9 mouse cellular contexts compared by ENCODE assay signal in genomic region chr7:79792635-79793421, GRCm38 (mm10). TPM values are rescaled to one million over a fixed set of nuclear protein-coding genes. Genes with fewer than 3 reads are reported as not detected.
A peak's percentile ranks its signal among the peaks of the same experiment; 100 is the strongest.
DNase-seq lines count a peak whose midpoint lies in the region; ATAC-seq and TF ChIP-seq lines count a peak whose summit lies in the region.
"Had no signal": no experiment of that assay in that cellular context is flagged by ENCODE, and none has a peak within 500 bp of the region (broad histone marks: within the 10 kb centered on the region; RNA-seq: fewer than 3 reads in every experiment).

No protein-coding gene starts in this region.

- peak; percentile 17 to 33 for DNase-seq in layer of hippocampus, postnatal 14 days (ENCODE audit: low spot score in 2 of 2)
- no peak for DNase-seq in layer of hippocampus, adult 9-10 months (ENCODE audit: low spot score)
- peak; percentile 80 for DNase-seq in ZHBTc4 (ENCODE audit: low read depth, low spot score)

- no peaks in the 10 kb centered on the region for H3K4me1 ChIP-seq in embryonic fibroblast, embryonic 13.5 days (ENCODE audit: control insufficient read depth, insufficient read depth, low read length)
- peaks cover 14% of the 10 kb centered on the region for H3K4me1 ChIP-seq in hindbrain, embryonic 13.5 days (replicated peaks)
- H3K4me1 ChIP-seq in liver, embryonic 12.5 days: peaks cover 13% of the 10 kb centered on the region
- peaks cover 15% of the 10 kb centered on the region for H3K4me1 ChIP-seq in neural tube, embryonic 13.5 days (replicated peaks)

- no peaks in the 10 kb centered on the region for H3K36me3 ChIP-seq in hindbrain, embryonic 13.5 days
- no peaks in the 10 kb centered on the region for H3K36me3 ChIP-seq in liver, embryonic 12.5 days
- H3K36me3 ChIP-seq in neural tube, embryonic 13.5 days: no peaks in the 10 kb centered on the region

- peaks cover 74% of the 10 kb centered on the region for H3K27me3 ChIP-seq in hindbrain, embryonic 13.5 days
- H3K27me3 ChIP-seq in liver, embryonic 12.5 days (replicated peaks): peaks cover 93% of the 10 kb centered on the region
- peaks cover 68% of the 10 kb centered on the region for H3K27me3 ChIP-seq in neural tube, embryonic 13.5 days

- 2% methylated on average over 80 of the region's 80 CpGs for WGBS in hindbrain, embryonic 13.5 days
- 3% methylated on average over 80 of the region's 80 CpGs for WGBS in liver, embryonic 12.5 days (ENCODE audit: insufficient replicate concordance)
- WGBS in neural tube, embryonic 13.5 days: 1% methylated on average over 71 of the region's 80 CpGs

- TF ChIP-seq POLR2A in embryonic fibroblast, embryonic 13.5 days (IDR thresholded peaks at IDR 0.05; ENCODE audit: low read depth, low read length): no peak

- no peaks in the 10 kb centered on the region for H3K9me3 ChIP-seq in hindbrain, embryonic 13.5 days
- H3K9me3 ChIP-seq in liver, embryonic 12.5 days (replicated peaks): no peaks in the 10 kb centered on the region
- H3K9me3 ChIP-seq in neural tube, embryonic 13.5 days: no peaks in the 10 kb centered on the region

- ATAC-seq in hindbrain, embryonic 13.5 days (ENCODE audit: low FRiP score): peak; percentile 41; the same call in 1 of the 2 replicates
- no peak for ATAC-seq in liver, embryonic 12.5 days
- ATAC-seq in neural tube, embryonic 13.5 days (ENCODE audit: low read depth): peak; percentile 57
- ATAC-seq in inflammation-experienced regulatory T-cells, adult 6 months: no peak

- peak overlapping the region; percentile 64 for H3K9ac ChIP-seq in hindbrain, embryonic 13.5 days
- H3K9ac ChIP-seq in liver, embryonic 12.5 days: peak overlapping the region; percentile 22; the same call in 1 of the 2 replicates
- H3K9ac ChIP-seq in neural tube, embryonic 13.5 days: peak overlapping the region; percentile 65

- peak overlapping the region; percentile 76 for H3K4me2 ChIP-seq in hindbrain, embryonic 13.5 days
- peak overlapping the region; percentile 67 for H3K4me2 ChIP-seq in liver, embryonic 12.5 days
- H3K4me2 ChIP-seq in neural tube, embryonic 13.5 days: peak overlapping the region; percentile 73

- TF ChIP-seq CTCF in embryonic fibroblast, embryonic 13.5 days (IDR thresholded peaks at IDR 0.05; ENCODE audit: borderline replicate concordance, insufficient read depth, low read length): peak; percentile 84

- H3K27ac ChIP-seq in embryonic fibroblast, embryonic 13.5 days (ENCODE audit: insufficient read depth, low read length): no peak overlapping the region
- no peak overlapping the region for H3K27ac ChIP-seq in hindbrain, embryonic 13.5 days
- H3K27ac ChIP-seq in liver, embryonic 12.5 days: no peak overlapping the region
- H3K27ac ChIP-seq in neural tube, embryonic 13.5 days (replicated peaks): no peak overlapping the region

- peak overlapping the region; percentile 27 for H3K4me3 ChIP-seq in embryonic fibroblast, embryonic 13.5 days (ENCODE audit: insufficient read depth, low read length)
- H3K4me3 ChIP-seq in hindbrain, embryonic 13.5 days: peak overlapping the region; percentile 48
- H3K4me3 ChIP-seq in liver, embryonic 12.5 days: peak overlapping the region; percentile 44
- peak overlapping the region; percentile 45 for H3K4me3 ChIP-seq in neural tube, embryonic 13.5 days

RNA-seq across cellular contexts. Expression of gene Mesp1, which starts 0.8 kb away (rescaled TPM):
- under 1 TPM; 0.60 TPM for total RNA-seq in layer of hippocampus, postnatal 14 days (2021)
- polyA plus RNA-seq in embryonic fibroblast, embryonic 13.5 days (2011; ENCODE audit: insufficient read length, low read depth, missing spikeins): not detected in 2 replicates
- polyA plus RNA-seq in hindbrain, embryonic 13.5 days (2015; fragmentation: Nextera tagmentation; extraction: Ambion mirVana): not detected in 2 replicates
- polyA plus RNA-seq in liver, embryonic 12.5 days (2016; fragmentation: Nextera tagmentation; extraction: Ambion mirVana): 0.10 TPM in 1 of 2 replicates, not detected in the other
- not detected in 2 replicates for polyA plus RNA-seq in neural tube, embryonic 13.5 days (2015; fragmentation: Nextera tagmentation; extraction: Ambion mirVana)
- not detected for polyA plus RNA-seq in inflammation-experienced regulatory T-cells, adult 6 months (2017; shearing (Covaris generic))
- total RNA-seq: neutrophil, adult 5-6 weeks had no signal

RNA-seq across cellular contexts. Expression of gene Mesp2, which starts 17.7 kb away (rescaled TPM):
- 1 to 10 TPM; 1.2 to 1.9 TPM for total RNA-seq in layer of hippocampus, postnatal 14 days (2021)
- polyA plus RNA-seq in embryonic fibroblast, embryonic 13.5 days (2011; ENCODE audit: insufficient read length, low read depth, missing spikeins): not detected in 2 replicates
- 0.74 and 0.93 TPM in 2 replicates for polyA plus RNA-seq in hindbrain, embryonic 13.5 days (2015; fragmentation: Nextera tagmentation; extraction: Ambion mirVana)
- polyA plus RNA-seq in liver, embryonic 12.5 days (2016; fragmentation: Nextera tagmentation; extraction: Ambion mirVana): 0.06 TPM in 2 replicates
- polyA plus RNA-seq in neural tube, embryonic 13.5 days (2015; fragmentation: Nextera tagmentation; extraction: Ambion mirVana): 0.96 and 1.0 TPM in 2 replicates
- polyA plus RNA-seq in inflammation-experienced regulatory T-cells, adult 6 months (2017; shearing (Covaris generic)): under 1 TPM in 2 of 3 experiments, not detected in 1; 0.24 to 0.29 TPM
- total RNA-seq: neutrophil, adult 5-6 weeks had no signal

RNA-seq across cellular contexts. Expression of gene Wdr93, which starts 49.9 kb away (rescaled TPM):
- under 1 TPM; 0.17 to 0.60 TPM for total RNA-seq in layer of hippocampus, postnatal 14 days (2021)
- not detected in 2 replicates for polyA plus RNA-seq in embryonic fibroblast, embryonic 13.5 days (2011; ENCODE audit: insufficient read length, low read depth, missing spikeins)
- 0.47 and 0.65 TPM in 2 replicates for polyA plus RNA-seq in hindbrain, embryonic 13.5 days (2015; fragmentation: Nextera tagmentation; extraction: Ambion mirVana)
- 0.07 and 0.11 TPM in 2 replicates for polyA plus RNA-seq in liver, embryonic 12.5 days (2016; fragmentation: Nextera tagmentation; extraction: Ambion mirVana)
- 0.17 TPM in 1 of 2 replicates, not detected in the other for polyA plus RNA-seq in neural tube, embryonic 13.5 days (2015; fragmentation: Nextera tagmentation; extraction: Ambion mirVana)
- polyA plus RNA-seq in inflammation-experienced regulatory T-cells, adult 6 months (2017; shearing (Covaris generic)): under 1 TPM in 1 of 3 experiments, not detected in 2; 0.25 TPM
- total RNA-seq: neutrophil, adult 5-6 weeks had no signal

RNA-seq across cellular contexts. Expression of gene Pex11a, which starts 49.9 kb away (rescaled TPM):
- 10 to 100 TPM; 11.0 to 14.3 TPM for total RNA-seq in layer of hippocampus, postnatal 14 days (2021)
- polyA plus RNA-seq in embryonic fibroblast, embryonic 13.5 days (2011; ENCODE audit: insufficient read length, low read depth, missing spikeins): 3.2 and 7.3 TPM in 2 replicates
- 10.9 and 14.6 TPM in 2 replicates for polyA plus RNA-seq in hindbrain, embryonic 13.5 days (2015; fragmentation: Nextera tagmentation; extraction: Ambion mirVana)
- 1.3 TPM in 2 replicates for polyA plus RNA-seq in liver, embryonic 12.5 days (2016; fragmentation: Nextera tagmentation; extraction: Ambion mirVana)
- 11.3 and 12.0 TPM in 2 replicates for polyA plus RNA-seq in neural tube, embryonic 13.5 days (2015; fragmentation: Nextera tagmentation; extraction: Ambion mirVana)
- 1 to 10 TPM; 2.1 to 5.1 (median 3.1) TPM for polyA plus RNA-seq in inflammation-experienced regulatory T-cells, adult 6 months (2017; shearing (Covaris generic))
- total RNA-seq: neutrophil, adult 5-6 weeks had no signal

Comparison
In these comparisons a context has a peak if more than half of its experiments do, and no peak if none do; other contexts are left out.
1. ATAC-seq: peak in hindbrain, embryonic 13.5 days (single experiment) and neural tube, embryonic 13.5 days (single experiment); none in liver, embryonic 12.5 days (single experiment) and inflammation-experienced regulatory T-cells, adult 6 months (single experiment).
2. Peak in every context shown above with its lines, with median percentiles within 50 percentile points of each other: H3K4me3 ChIP-seq, H3K4me2 ChIP-seq and H3K9ac ChIP-seq.